ENCODE assay signal across 27 mouse cellular contexts in genomic region chr14:30944745-30945144, GRCm38 (mm10). TPM values are rescaled to one million over a fixed set of nuclear protein-coding genes. Genes with fewer than 3 reads are reported as not detected.
DNase-seq lines count a peak whose midpoint lies in the region; ATAC-seq lines count a peak whose summit lies in the region.
"Had no signal": no experiment of that assay in that cellular context is flagged by ENCODE, and none has a peak within 500 bp of the region (broad histone marks: within the 10 kb centered on the region; RNA-seq: fewer than 3 reads in every experiment).

No protein-coding gene starts in this region.

- H3K27me3 ChIP-seq in megakaryocyte, embryonic 14.5 days (replicated peaks): peaks cover 30% of the 10 kb centered on the region
- H3K27me3 ChIP-seq in liver, embryonic 11.5 days (replicated peaks; ENCODE audit: control insufficient read depth, insufficient read depth, low read length): no peaks in the 10 kb centered on the region
- H3K27me3 ChIP-seq in neural tube, embryonic 15.5 days (replicated peaks): 0 out of 2 replicates have a peak, but pooled peaks cover 9% of the 10 kb centered on the region

- H3K4me2 ChIP-seq in liver, embryonic 11.5 days: no peak overlapping the region
- H3K4me2 ChIP-seq in neural tube, embryonic 15.5 days: no peak overlapping the region
- H3K4me2 ChIP-seq: limb, embryonic 12.5 days had no signal

- peak overlapping the region; percentile 33 for H3K4me3 ChIP-seq in megakaryocyte, embryonic 14.5 days (replicated peaks)
- no peak overlapping the region for H3K4me3 ChIP-seq in liver, embryonic 11.5 days (ENCODE audit: low read depth, low read length)
- no peak overlapping the region for H3K4me3 ChIP-seq in macrophage (ENCODE audit: inconsistent target)
- H3K4me3 ChIP-seq in neural tube, embryonic 15.5 days (replicated peaks): no peak overlapping the region
- H3K4me3 ChIP-seq: embryonic facial prominence, embryonic 10.5 days; limb, embryonic 12.5 days; midbrain, embryonic 10.5 days had no signal

- WGBS in liver, embryonic 11.5 days: 72% methylated on average over 2 of the region's 2 CpGs
- 95% methylated on average over 2 of the region's 2 CpGs for whole genome bisulfite sequencing in macrophage (ENCODE audit: missing documents)
- WGBS in neural tube, embryonic 15.5 days: 74% methylated on average over 2 of the region's 2 CpGs

- H3K36me3 ChIP-seq in megakaryocyte, embryonic 14.5 days (replicated peaks; ENCODE audit: low read length): no peaks in the 10 kb centered on the region
- H3K36me3 ChIP-seq in liver, embryonic 11.5 days (ENCODE audit: control insufficient read depth, insufficient read depth, low read length): no peaks in the 10 kb centered on the region
- H3K36me3 ChIP-seq in macrophage (ENCODE audit: inconsistent target): no peaks in the 10 kb centered on the region
- no peaks in the 10 kb centered on the region for H3K36me3 ChIP-seq in neural tube, embryonic 15.5 days
- H3K36me3 ChIP-seq: embryonic facial prominence, embryonic 10.5 days; G1E; limb, embryonic 12.5 days; midbrain, embryonic 10.5 days had no signal

- H3K9ac ChIP-seq in liver, embryonic 11.5 days (ENCODE audit: low read depth, low read length): no peak overlapping the region
- no peak overlapping the region for H3K9ac ChIP-seq in neural tube, embryonic 15.5 days (replicated peaks)
- H3K9ac ChIP-seq: limb, embryonic 12.5 days had no signal

- no peak for ATAC-seq in megakaryocyte, adult 5-6 weeks (ENCODE audit: poor library complexity, severe bottlenecking)
- ATAC-seq in liver, embryonic 11.5 days (replicated peaks; ENCODE audit: low FRiP score): peak; percentile 73; the same call in 1 of the 2 replicates
- no peak for ATAC-seq in neural tube, embryonic 15.5 days (ENCODE audit: low FRiP score)
- ATAC-seq: hindbrain, postnatal 0 days had no signal

- DNase-seq in heart, adult 11 months: peak; percentile 85
- DNase-seq in heart, adult 18-20 months: no peak
- peak; percentile 41 for DNase-seq in liver, embryonic 11.5 days (ENCODE audit: low spot score)
- DNase-seq in cerebellum, adult 9-11 months: no peak
- DNase-seq: cerebellum, adult 2 months; heart, postnatal 4 days; kidney, adult 18-20 months; thymus, adult 2 months had no signal

- peak overlapping the region; percentile 71 for H3K27ac ChIP-seq in liver, embryonic 11.5 days (ENCODE audit: low read depth, low read length)
- peak overlapping the region; percentile 62 for H3K27ac ChIP-seq in macrophage
- H3K27ac ChIP-seq in neural tube, embryonic 15.5 days (replicated peaks): no peak overlapping the region
- H3K27ac ChIP-seq: embryonic facial prominence, embryonic 10.5 days; hindbrain, postnatal 0 days; limb, embryonic 12.5 days; midbrain, embryonic 10.5 days had no signal

- peaks cover 5% of the 10 kb centered on the region for H3K9me3 ChIP-seq in megakaryocyte, embryonic 14.5 days
- H3K9me3 ChIP-seq in liver, embryonic 11.5 days (ENCODE audit: control insufficient read depth, low read length): no peaks in the 10 kb centered on the region
- no peaks in the 10 kb centered on the region for H3K9me3 ChIP-seq in neural tube, embryonic 15.5 days (replicated peaks)
- H3K9me3 ChIP-seq: embryonic facial prominence, embryonic 10.5 days; G1E; limb, embryonic 12.5 days; midbrain, embryonic 10.5 days had no signal

- no peaks in the 10 kb centered on the region for H3K79me2 ChIP-seq in macrophage (ENCODE audit: inconsistent target)

- peaks cover 60% of the 10 kb centered on the region for H3K4me1 ChIP-seq in megakaryocyte, embryonic 14.5 days
- H3K4me1 ChIP-seq in liver, embryonic 11.5 days (replicated peaks; ENCODE audit: control insufficient read depth, insufficient read depth, low read length): no peaks in the 10 kb centered on the region
- H3K4me1 ChIP-seq in neural tube, embryonic 15.5 days: no peaks in the 10 kb centered on the region
- H3K4me1 ChIP-seq: embryonic facial prominence, embryonic 10.5 days; limb, embryonic 12.5 days; midbrain, embryonic 10.5 days had no signal

RNA-seq across cellular contexts. Expression of gene Itih1, which starts 1.7 kb away (rescaled TPM):
- not detected for total RNA-seq in heart, adult 18-20 months (2021)
- 0.20 TPM in 1 of 2 replicates, not detected in the other for polyA plus RNA-seq in megakaryocyte, embryonic 14.5 days (2012; ENCODE audit: insufficient read depth, low replicate concordance)
- total RNA-seq in megakaryocyte, adult 5-6 weeks (2015): not detected in 2 replicates
- total RNA-seq in megakaryocyte, adult 5-6 weeks (2017): not detected in 2 replicates
- polyA plus RNA-seq in liver, embryonic 11.5 days (2014; fragmentation: Nextera tagmentation; extraction: Ambion mirVana): 16.3 and 17.4 TPM in 2 replicates
- under 1 TPM in 3 of 26 experiments, not detected in 23; 0.25 to 0.67 (median 0.25) TPM for total RNA-seq in macrophage (2018; cell fraction: chromatin; rRNA removed)
- total RNA-seq in macrophage (2018; cell fraction: cytosol; rRNA removed): under 1 TPM in 1 of 26 experiments, not detected in 25; 0.05 TPM
- under 1 TPM in 2 of 26 experiments, not detected in 24; 0.27 to 0.35 TPM for total RNA-seq in macrophage (2018; cell fraction: nucleus; rRNA removed)
- not detected in 3 replicates for polyA plus RNA-seq in macrophage (2018)
- polyA plus RNA-seq in neural tube, embryonic 15.5 days (2015; fragmentation: Nextera tagmentation; extraction: Ambion mirVana): not detected in 2 replicates
- total RNA-seq: common myeloid progenitor, adult 5-6 weeks; G1E; granulocyte monocyte progenitor cell, adult 5-6 weeks; heart, postnatal 4 days; hindbrain, postnatal 0 days; layer of hippocampus, postnatal 10 days; left cerebral cortex, postnatal 10 days had no signal
- polyA plus RNA-seq: activated CD4-positive, CD25-positive, alpha-beta regulatory T cell, adult 4 months; CD4-positive, CD25-positive, alpha-beta regulatory T cell, adult 4 months; cerebellum, adult 2 months; embryonic facial prominence, embryonic 10.5 days; forebrain, embryonic 11.5 days; frontal cortex, adult 2 months; G1E; heart, embryonic 14.5 days; hindbrain, postnatal 0 days; midbrain, embryonic 10.5 days; stomach, embryonic 14.5 days had no signal

RNA-seq across cellular contexts. Expression of gene Nek4, which starts 6.4 kb away (rescaled TPM):
- 1 to 10 TPM; 4.8 TPM for total RNA-seq in heart, adult 18-20 months (2021)
- polyA plus RNA-seq in megakaryocyte, embryonic 14.5 days (2012; ENCODE audit: insufficient read depth, low replicate concordance): 1.4 and 3.3 TPM in 2 replicates
- total RNA-seq in megakaryocyte, adult 5-6 weeks (2015): 4.3 and 4.9 TPM in 2 replicates
- 5.2 and 7.6 TPM in 2 replicates for total RNA-seq in megakaryocyte, adult 5-6 weeks (2017)
- 13.2 and 14.3 TPM in 2 replicates for polyA plus RNA-seq in liver, embryonic 11.5 days (2014; fragmentation: Nextera tagmentation; extraction: Ambion mirVana)
- 10 to 100 TPM in 25 of 26 experiments, 1 to 10 TPM in 1; 7.6 to 34.8 (median 22.2) TPM for total RNA-seq in macrophage (2018; cell fraction: chromatin; rRNA removed)
- total RNA-seq in macrophage (2018; cell fraction: cytosol; rRNA removed): 1 to 10 TPM; 4.3 to 9.4 (median 7.5) TPM
- 10 to 100 TPM in 16 of 26 experiments, 1 to 10 TPM in 10; 4.9 to 25.4 (median 13.4) TPM for total RNA-seq in macrophage (2018; cell fraction: nucleus; rRNA removed)
- polyA plus RNA-seq in macrophage (2018): 5.6 to 7.4 TPM (median 5.9 TPM) in 3 replicates
- polyA plus RNA-seq in neural tube, embryonic 15.5 days (2015; fragmentation: Nextera tagmentation; extraction: Ambion mirVana): 15.8 and 16.6 TPM in 2 replicates

RNA-seq across cellular contexts. Expression of gene Itih3, which starts 21.2 kb away (rescaled TPM):
- under 1 TPM; 0.27 to 0.69 TPM for total RNA-seq in heart, adult 18-20 months (2021)
- polyA plus RNA-seq in megakaryocyte, embryonic 14.5 days (2012; ENCODE audit: insufficient read depth, low replicate concordance): not detected in 2 replicates
- total RNA-seq in megakaryocyte, adult 5-6 weeks (2015): not detected in 2 replicates
- total RNA-seq in megakaryocyte, adult 5-6 weeks (2017): not detected in 2 replicates
- polyA plus RNA-seq in liver, embryonic 11.5 days (2014; fragmentation: Nextera tagmentation; extraction: Ambion mirVana): 57.8 and 64.8 TPM in 2 replicates
- total RNA-seq in macrophage (2018; cell fraction: chromatin; rRNA removed): not detected
- total RNA-seq in macrophage (2018; cell fraction: cytosol; rRNA removed): not detected
- not detected for total RNA-seq in macrophage (2018; cell fraction: nucleus; rRNA removed)
- not detected in 3 replicates for polyA plus RNA-seq in macrophage (2018)
- 1.6 and 1.7 TPM in 2 replicates for polyA plus RNA-seq in neural tube, embryonic 15.5 days (2015; fragmentation: Nextera tagmentation; extraction: Ambion mirVana)
- total RNA-seq: common myeloid progenitor, adult 5-6 weeks; G1E; granulocyte monocyte progenitor cell, adult 5-6 weeks had no signal
- polyA plus RNA-seq: activated CD4-positive, CD25-positive, alpha-beta regulatory T cell, adult 4 months; CD4-positive, CD25-positive, alpha-beta regulatory T cell, adult 4 months; embryonic facial prominence, embryonic 10.5 days; G1E; limb, embryonic 12.5 days had no signal

RNA-seq across cellular contexts. Expression of gene Glt8d1, which starts 56.5 kb away (rescaled TPM):
- 10 to 100 TPM; 19.8 to 22.5 TPM for total RNA-seq in heart, adult 18-20 months (2021)
- polyA plus RNA-seq in megakaryocyte, embryonic 14.5 days (2012; ENCODE audit: insufficient read depth, low replicate concordance): 6.5 and 7.5 TPM in 2 replicates
- total RNA-seq in megakaryocyte, adult 5-6 weeks (2015): 22.8 and 32.1 TPM in 2 replicates
- 20.2 and 28.3 TPM in 2 replicates for total RNA-seq in megakaryocyte, adult 5-6 weeks (2017)
- polyA plus RNA-seq in liver, embryonic 11.5 days (2014; fragmentation: Nextera tagmentation; extraction: Ambion mirVana): 33.7 and 41.6 TPM in 2 replicates
- 10 to 100 TPM; 42.3 to 95.3 (median 64.0) TPM for total RNA-seq in macrophage (2018; cell fraction: chromatin; rRNA removed)
- 10 to 100 TPM; 15.7 to 33.1 (median 21.5) TPM for total RNA-seq in macrophage (2018; cell fraction: cytosol; rRNA removed)
- total RNA-seq in macrophage (2018; cell fraction: nucleus; rRNA removed): 100 to 1,000 TPM in 1 of 26 experiments, 10 to 100 TPM in 25; 41.3 to 102 (median 59.5) TPM
- polyA plus RNA-seq in macrophage (2018): 25.5 to 38.1 TPM (median 30.8 TPM) in 3 replicates
- polyA plus RNA-seq in neural tube, embryonic 15.5 days (2015; fragmentation: Nextera tagmentation; extraction: Ambion mirVana): 54.4 and 55.9 TPM in 2 replicates

RNA-seq across cellular contexts. Expression of gene Spcs1, which starts 56.7 kb away (rescaled TPM):
- total RNA-seq in heart, adult 18-20 months (2021): 100 to 1,000 TPM; 132 to 138 TPM
- 10.3 and 51.5 TPM in 2 replicates for polyA plus RNA-seq in megakaryocyte, embryonic 14.5 days (2012; ENCODE audit: insufficient read depth, low replicate concordance)
- total RNA-seq in megakaryocyte, adult 5-6 weeks (2015): 179 and 205 TPM in 2 replicates
- 80.1 and 82.1 TPM in 2 replicates for total RNA-seq in megakaryocyte, adult 5-6 weeks (2017)
- polyA plus RNA-seq in liver, embryonic 11.5 days (2014; fragmentation: Nextera tagmentation; extraction: Ambion mirVana): 309 and 326 TPM in 2 replicates
- 10 to 100 TPM in 22 of 26 experiments, 1 to 10 TPM in 4; 7.4 to 46.0 (median 17.0) TPM for total RNA-seq in macrophage (2018; cell fraction: chromatin; rRNA removed)
- 100 to 1,000 TPM; 208 to 300 (median 243) TPM for total RNA-seq in macrophage (2018; cell fraction: cytosol; rRNA removed)
- 100 to 1,000 TPM in 1 of 26 experiments, 10 to 100 TPM in 25; 28.6 to 104 (median 62.5) TPM for total RNA-seq in macrophage (2018; cell fraction: nucleus; rRNA removed)
- polyA plus RNA-seq in macrophage (2018): 227 to 384 TPM (median 331 TPM) in 3 replicates
- polyA plus RNA-seq in neural tube, embryonic 15.5 days (2015; fragmentation: Nextera tagmentation; extraction: Ambion mirVana): 363 and 381 TPM in 2 replicates

Comparison
In these comparisons a context has a peak if more than half of its experiments do, and no peak if none do; other contexts are left out.
1. DNase-seq: peak in heart, adult 11 months (single experiment) and liver, embryonic 11.5 days (single experiment); none in heart, adult 18-20 months (0 of 2) and cerebellum, adult 9-11 months (single experiment).
2. RNA of gene Itih1, which starts 1.7 kb away (polyA plus RNA-seq): 16.3 to 17.4 TPM in liver, embryonic 11.5 days; 0.20 TPM in megakaryocyte, embryonic 14.5 days, not detected in neural tube, embryonic 15.5 days and not detected in macrophage; every median in the first group is over 10 times any median in the second.
3. RNA of gene Itih3, which starts 21.2 kb away (polyA plus RNA-seq): 57.8 to 64.8 TPM in liver, embryonic 11.5 days; 1.6 to 1.7 TPM in neural tube, embryonic 15.5 days, not detected in megakaryocyte, embryonic 14.5 days and not detected in macrophage; every median in the first group is over 10 times any median in the second.